Comparison of ENCODE assay signal across 22 mouse cellular contexts in genomic region chr13:99308393-99308792, GRCm38 (mm10). TPM values are rescaled to one million over a fixed set of nuclear protein-coding genes. Genes with fewer than 3 reads are reported as not detected.
A peak's percentile ranks its signal among the peaks of the same experiment; 100 is the strongest.
DNase-seq lines count a peak whose midpoint lies in the region; ATAC-seq and TF ChIP-seq lines count a peak whose summit lies in the region.
"Had no signal": no experiment of that assay in that cellular context is flagged by ENCODE, and none has a peak within 500 bp of the region (broad histone marks: within the 10 kb centered on the region; RNA-seq: fewer than 3 reads in every experiment).

No protein-coding gene starts in this region.

- DNase-seq in heart, embryonic 10.5 days (ENCODE audit: low spot score) = no peak
- DNase-seq in heart, adult 8-10 months (ENCODE audit: low spot score) = no peak
- peak; percentile 15 for DNase-seq in urinary bladder, postnatal 14 days (ENCODE audit: low spot score)
- DNase-seq in urinary bladder, postnatal 10 days (ENCODE audit: low spot score) = no peak
- no peak for DNase-seq in heart, postnatal 0 days (ENCODE audit: low spot score)
- no peak for DNase-seq in kidney, adult 18-20 months
- DNase-seq in left cerebral cortex, postnatal 25 days (ENCODE audit: low spot score in 2 of 2) = no peak
- DNase-seq: cerebellum, adult 8-10 months; gastrocnemius, postnatal 36 days; left cerebral cortex, postnatal 4 days; retina, postnatal 1 day; thymus, adult 18-20 months had no signal

- TF ChIP-seq EP300 in heart, postnatal 0 days (IDR thresholded peaks at IDR 0.05; ENCODE audit: low read depth) = no peak

- WGBS in heart, embryonic 10.5 days = 84% methylated on average over 8 of the region's 8 CpGs
- WGBS in heart, postnatal 0 days = 47% methylated on average over 8 of the region's 8 CpGs

- H3K27ac ChIP-seq in heart, embryonic 10.5 days = peak overlapping the region; percentile 66
- H3K27ac ChIP-seq in heart, postnatal 0 days (ENCODE audit: low read depth) = peak overlapping the region; percentile 92
- H3K27ac ChIP-seq: forebrain, embryonic 15.5 days; hindbrain, embryonic 10.5 days; hindbrain, postnatal 0 days; liver, embryonic 14.5 days; lung, embryonic 15.5 days; stomach, embryonic 15.5 days had no signal

- H3K9ac ChIP-seq in heart, postnatal 0 days (replicated peaks; ENCODE audit: low read depth, low read length) = no peak overlapping the region
- H3K9ac ChIP-seq: forebrain, embryonic 15.5 days; liver, embryonic 14.5 days; lung, embryonic 15.5 days; stomach, embryonic 15.5 days had no signal

- TF ChIP-seq CTCF in heart, postnatal 0 days (IDR thresholded peaks at IDR 0.05; ENCODE audit: low read depth) = no peak

- intact Hi-C loops in left cerebral cortex, postnatal 25 days (cut with DNase I) = no loop called here

- H3K4me3 ChIP-seq in heart, embryonic 10.5 days = no peak overlapping the region
- H3K4me3 ChIP-seq in heart, postnatal 0 days (ENCODE audit: low read depth, low read length) = no peak overlapping the region
- H3K4me3 ChIP-seq: forebrain, embryonic 15.5 days; hindbrain, embryonic 10.5 days; lung, embryonic 15.5 days; stomach, embryonic 15.5 days had no signal

- no peaks in the 10 kb centered on the region for H3K27me3 ChIP-seq in heart, embryonic 10.5 days (ENCODE audit: insufficient read depth, poor library complexity, severe bottlenecking)
- no peaks in the 10 kb centered on the region for H3K27me3 ChIP-seq in heart, postnatal 0 days (ENCODE audit: control insufficient read depth, insufficient read depth, low read length)
- H3K27me3 ChIP-seq: forebrain, embryonic 15.5 days; lung, embryonic 15.5 days; Patski; stomach, embryonic 15.5 days had no signal

- H3K4me2 ChIP-seq in heart, postnatal 0 days (ENCODE audit: low read depth, low read length) = no peak overlapping the region
- H3K4me2 ChIP-seq: forebrain, embryonic 15.5 days; lung, embryonic 15.5 days; midbrain, embryonic 11.5 days; stomach, embryonic 15.5 days had no signal

- ATAC-seq in heart, postnatal 0 days (ENCODE audit: insufficient read depth, low read depth) = no peak
- ATAC-seq: activated CD4-positive, CD25-positive, alpha-beta regulatory T cell, adult 4 months; CD4-positive, CD25-positive, alpha-beta regulatory T cell, adult 4 months; forebrain, embryonic 15.5 days; hindbrain, postnatal 0 days had no signal

- H3K9me3 ChIP-seq in heart, embryonic 10.5 days = no peaks in the 10 kb centered on the region
- no peaks in the 10 kb centered on the region for H3K9me3 ChIP-seq in heart, postnatal 0 days (replicated peaks; ENCODE audit: control insufficient read depth, low read length)
- H3K9me3 ChIP-seq: forebrain, embryonic 15.5 days; hindbrain, embryonic 10.5 days; lung, embryonic 15.5 days; stomach, embryonic 15.5 days had no signal

- peaks cover 23% of the 10 kb centered on the region for H3K4me1 ChIP-seq in heart, embryonic 10.5 days
- peaks cover 30% of the 10 kb centered on the region for H3K4me1 ChIP-seq in heart, postnatal 0 days (ENCODE audit: control insufficient read depth, insufficient read depth)

- no peaks in the 10 kb centered on the region for H3K36me3 ChIP-seq in heart, embryonic 10.5 days
- H3K36me3 ChIP-seq in heart, postnatal 0 days (replicated peaks; ENCODE audit: control insufficient read depth, insufficient read depth, low read length) = no peaks in the 10 kb centered on the region
- H3K36me3 ChIP-seq: forebrain, embryonic 15.5 days; hindbrain, embryonic 10.5 days; lung, embryonic 15.5 days; stomach, embryonic 15.5 days had no signal

RNA-seq across cellular contexts. Expression of gene Ptcd2, which starts 36.1 kb away (rescaled TPM):
- 57.9 and 60.2 TPM in 2 replicates for polyA plus RNA-seq in heart, embryonic 10.5 days (2016; fragmentation: Nextera tagmentation; extraction: Ambion mirVana)
- total RNA-seq in heart, adult 8-10 months (2022) = 10 to 100 TPM; 52.6 to 58.1 (median 54.0) TPM
- total RNA-seq in heart, postnatal 0 days (2014; rRNA removed; ENCODE audit: low replicate concordance) = 51.4 and 69.7 TPM in 2 replicates
- polyA plus RNA-seq in heart, postnatal 0 days (2015; fragmentation: Nextera tagmentation; extraction: Ambion mirVana) = 80.8 and 88.8 TPM in 2 replicates
- 10 to 100 TPM; 35.6 to 35.7 TPM for total RNA-seq in left cerebral cortex, postnatal 25 days (2021)

RNA-seq across cellular contexts. Expression of gene Mrps27, which starts 36.2 kb away (rescaled TPM):
- 93.6 and 96.0 TPM in 2 replicates for polyA plus RNA-seq in heart, embryonic 10.5 days (2016; fragmentation: Nextera tagmentation; extraction: Ambion mirVana)
- total RNA-seq in heart, adult 8-10 months (2022) = 10 to 100 TPM; 47.2 to 48.0 (median 47.3) TPM
- total RNA-seq in heart, postnatal 0 days (2014; rRNA removed; ENCODE audit: low replicate concordance) = 54.2 and 55.3 TPM in 2 replicates
- polyA plus RNA-seq in heart, postnatal 0 days (2015; fragmentation: Nextera tagmentation; extraction: Ambion mirVana) = 70.8 TPM in 2 replicates
- 10 to 100 TPM; 28.1 to 29.3 TPM for total RNA-seq in left cerebral cortex, postnatal 25 days (2021)
